Mouse (Mus musculus) hindbrain, embryonic 15.5 days (tissue): Measurements from ENCODE around the gene Wrb. TPM values are rescaled to one million over a fixed set of nuclear protein-coding genes. Genes with fewer than 3 reads are reported as not detected.

Source experiments
- ATAC-seq: fragments of 200-750 bp; cut with Nextera tagmentation; 2 replicates; pipeline ENCODE4 v1.8.0; 2017; ENCODE audit warnings: low read depth, moderate number of reproducible peaks, moderate TSS enrichment; ENCODE audit not compliant: low FRiP score
- H3K27ac ChIP-seq: fragments of 300-500 bp; sonication (generic); replicated peaks from 2 replicates; pipeline ENCODE4 v1.5.1; 2015; ENCODE audit warnings: mild to moderate bottlenecking, inconsistent platforms
- H3K27me3 ChIP-seq: fragments of 300-500 bp; sonication (generic); 2 replicates; pipeline ENCODE4 v1.6.1; 2015; ENCODE audit warnings: control low read depth, inconsistent platforms
- H3K36me3 ChIP-seq: fragments of 300-500 bp; sonication (generic); 2 replicates; pipeline ENCODE4 v1.6.1; 2015; ENCODE audit warnings: control low read depth, inconsistent platforms
- H3K4me1 ChIP-seq: fragments of 300-500 bp; sonication (generic); replicated peaks from 2 replicates; pipeline ENCODE4 v1.6.1; 2015; ENCODE audit warnings: control low read depth, inconsistent platforms
- H3K4me2 ChIP-seq: fragments of 300-500 bp; sonication (generic); 2 replicates; pipeline ENCODE4 v1.6.1; 2015; ENCODE audit warnings: moderate library complexity, mild to moderate bottlenecking, inconsistent platforms
- H3K4me3 ChIP-seq: fragments of 300-500 bp; sonication (generic); 2 replicates; pipeline ENCODE4 v1.5.1; 2015; ENCODE audit warnings: mild to moderate bottlenecking, inconsistent platforms
- H3K9ac ChIP-seq: fragments of 300-500 bp; sonication (generic); 2 replicates; pipeline ENCODE4 v1.6.1; 2015; ENCODE audit warnings: inconsistent platforms
- H3K9me3 ChIP-seq: fragments of 300-500 bp; sonication (generic); 2 replicates; pipeline ENCODE4 v1.6.1; 2016; ENCODE audit warnings: control low read depth, inconsistent platforms
- WGBS: fragments of 180-500 bp; shearing (Covaris S2); methylation state at CpG from one replicate; pipeline ENCODE4 v1.1.7; 2015; 5-methylcytosine and 5-hydroxymethylcytosine counted together
- polyA plus RNA-seq: library from polyadenylated mRNA; unstranded; fragments of >200 nt; fragmentation: Nextera tagmentation; extraction: Ambion mirVana; gene quantifications from 2 replicates; pipeline ENCODE4 v1.2.1, GENCODE M21; 2015

Gene Wrb
- polyA plus RNA-seq, 1 experiment from 2014 or later: 205 TPM

DNA sequence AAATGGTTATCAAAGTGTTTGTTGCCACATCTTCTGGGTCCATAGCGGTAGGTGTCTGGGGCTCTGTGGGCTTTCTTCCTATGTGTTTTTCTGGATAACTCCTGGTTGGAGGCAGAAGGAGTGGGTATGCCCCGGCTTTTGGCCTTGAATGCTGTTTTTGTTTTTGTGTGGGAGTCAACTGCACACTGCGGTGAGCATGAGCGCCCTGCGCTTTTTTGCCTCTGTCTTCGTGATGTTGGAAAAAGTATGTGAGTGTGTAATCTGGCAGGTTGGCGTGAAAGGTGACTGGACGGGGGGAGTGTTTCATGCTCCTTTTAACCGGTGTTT, 55.5 kb downstream of the Wrb start:
- no peaks in the 10 kb centered on the region for H3K36me3 ChIP-seq
- no peaks in the 10 kb centered on the region for H3K9me3 ChIP-seq
- H3K4me3 ChIP-seq: peak overlapping the region; percentile 15
- H3K27me3 ChIP-seq: no peaks in the 10 kb centered on the region
- peaks cover 12% of the 10 kb centered on the region; the same call in 1 of the 2 replicates for H3K4me1 ChIP-seq
- peak overlapping the region; percentile 49 for H3K4me2 ChIP-seq
- no peak overlapping the region for H3K27ac ChIP-seq
- H3K9ac ChIP-seq: no peak overlapping the region
- WGBS: 37% methylated on average over 9 of the region's 9 CpGs
- no peak for ATAC-seq

DNA sequence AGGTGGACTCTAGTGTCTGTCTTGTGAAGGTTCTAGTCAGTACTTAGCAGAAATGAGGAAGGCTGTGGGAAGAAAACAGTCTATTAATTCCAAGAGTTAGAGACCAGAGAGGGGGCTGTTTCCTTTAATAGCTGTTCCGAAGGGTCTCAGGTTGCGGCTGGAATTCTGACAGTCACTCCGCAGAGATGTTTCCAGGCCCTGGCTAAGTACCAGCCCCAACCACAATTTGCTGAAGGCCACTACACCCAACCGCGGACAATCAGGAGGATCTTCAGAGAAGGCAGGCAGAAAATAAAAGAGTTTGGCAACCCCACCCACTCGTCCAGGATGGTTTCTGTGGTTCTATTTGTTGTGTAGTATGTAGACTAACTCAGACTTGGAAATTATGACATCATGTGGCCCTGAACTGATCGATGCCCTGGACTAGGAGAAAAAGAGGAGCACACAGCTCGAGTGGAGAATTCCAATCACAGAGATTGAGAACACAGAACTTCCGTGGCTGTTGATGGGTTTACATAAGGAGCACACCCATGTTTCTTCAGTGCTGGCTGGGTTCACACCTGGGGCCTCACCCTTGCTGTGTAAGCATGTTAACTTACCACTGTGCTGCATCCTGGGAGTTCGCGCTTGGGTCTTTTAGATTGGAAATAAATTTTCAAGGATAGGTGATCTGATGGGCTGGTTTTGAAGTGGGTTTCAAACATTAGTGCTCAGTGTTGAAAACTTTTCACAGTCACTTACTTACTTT, 56.5 kb downstream of the Wrb start:
- ATAC-seq: no peak
- Histone ChIP-seq H3K4me2 (no peak overlapping the region), H3K27ac (no peak overlapping the region), H3K4me3 (no peak overlapping the region), H3K4me1 (peaks cover 12% of the 10 kb centered on the region; the same call in 1 of the 2 replicates), H3K27me3 (no peaks in the 10 kb centered on the region), H3K9me3 (no peaks in the 10 kb centered on the region), H3K9ac (no peak overlapping the region), H3K36me3 (no peaks in the 10 kb centered on the region)
- 86% methylated on average over 11 of the region's 11 CpGs for WGBS

Other genes with a start within 250 kb of the Wrb start
- gene Psmg1, start 154.4 kb upstream of the Wrb start, polyA plus RNA-seq: 64.9 and 68.3 TPM in 2 replicates
- gene Brwd1, start 62.9 kb upstream of the Wrb start, polyA plus RNA-seq: 230 and 236 TPM in 2 replicates
- gene Hmgn1, start 17.7 kb upstream of the Wrb start, polyA plus RNA-seq: 284 and 324 TPM in 2 replicates
- gene Lca5l, start 46.9 kb downstream of the Wrb start, polyA plus RNA-seq: 2.3 and 2.4 TPM in 2 replicates
- gene Sh3bgr, start 55.0 kb downstream of the Wrb start, polyA plus RNA-seq: 1.7 and 3.8 TPM in 2 replicates
- gene B3galt5, start 90.4 kb downstream of the Wrb start, polyA plus RNA-seq: 4.9 and 6.3 TPM in 2 replicates